14 mouse cellular contexts compared by ENCODE assay signal in genomic region chr13:30137951-30138350, GRCm38 (mm10). TPM values are rescaled to one million over a fixed set of nuclear protein-coding genes. Genes with fewer than 3 reads are reported as not detected.
A peak's percentile ranks its signal among the peaks of the same experiment; 100 is the strongest.
DNase-seq lines count a peak whose midpoint lies in the region; ATAC-seq and TF ChIP-seq lines count a peak whose summit lies in the region.
"Had no signal": no experiment of that assay in that cellular context is flagged by ENCODE, and none has a peak within 500 bp of the region (broad histone marks: within the 10 kb centered on the region; RNA-seq: fewer than 3 reads in every experiment).

No protein-coding gene starts in this region.

- H3K4me2 ChIP-seq in liver, embryonic 13.5 days = 0 out of 2 replicates have a peak overlapping the region, but pooled peaks have one; percentile 74

- no peak overlapping the region for H3K27ac ChIP-seq in liver, embryonic 13.5 days
- H3K27ac ChIP-seq in embryonic fibroblast, embryonic 13.5 days (ENCODE audit: insufficient read depth, low read length) = no peak overlapping the region
- H3K27ac ChIP-seq: macrophage; neural tube, embryonic 15.5 days had no signal

- H3K9me3 ChIP-seq in liver, embryonic 13.5 days (replicated peaks) = no peaks in the 10 kb centered on the region
- H3K9me3 ChIP-seq: neural tube, embryonic 15.5 days had no signal

- TF ChIP-seq CTCF in embryonic fibroblast, embryonic 13.5 days (IDR thresholded peaks at IDR 0.05; ENCODE audit: borderline replicate concordance, insufficient read depth, low read length) = no peak

- WGBS in liver, embryonic 13.5 days (ENCODE audit: insufficient replicate concordance) = 52% methylated on average over 6 of the region's 6 CpGs

- no peaks in the 10 kb centered on the region for H3K36me3 ChIP-seq in liver, embryonic 13.5 days
- H3K36me3 ChIP-seq: neural tube, embryonic 15.5 days had no signal

- DNase-seq in liver, embryonic 13.5 days = no peak
- no peak for DNase-seq in liver
- DNase-seq in left cerebral cortex, adult 8-10 months (ENCODE audit: low spot score in 2 of 2) = no peak
- DNase-seq in adrenal gland, adult 2 months = no peak
- DNase-seq in T-cell, adult 2 months (ENCODE audit: low spot score) = no peak
- DNase-seq: cerebellum, adult 11 months; kidney, postnatal 36 days; layer of hippocampus, postnatal 36 days had no signal

- ATAC-seq in liver, embryonic 13.5 days (ENCODE audit: low read depth) = no peak
- ATAC-seq in common myeloid progenitor, adult 5-6 weeks (replicated peaks; ENCODE audit: low read depth, poor library complexity, severe bottlenecking) = peak; percentile 43; the same call in 1 of the 2 replicates
- peak; percentile 58 for ATAC-seq in megakaryocyte progenitor cell, adult 5-6 weeks (replicated peaks; ENCODE audit: poor library complexity)
- ATAC-seq: hindbrain, embryonic 16.5 days had no signal

- H3K4me3 ChIP-seq in liver, embryonic 13.5 days (replicated peaks) = no peak overlapping the region
- 0 out of 2 replicates have a peak overlapping the region, but pooled peaks have one; percentile 55 for H3K4me3 ChIP-seq in embryonic fibroblast, embryonic 13.5 days (ENCODE audit: insufficient read depth, low read length)
- H3K4me3 ChIP-seq: neural tube, embryonic 15.5 days had no signal

- no peak overlapping the region for H3K9ac ChIP-seq in liver, embryonic 13.5 days
- H3K9ac ChIP-seq: neural tube, embryonic 15.5 days had no signal

- H3K27me3 ChIP-seq in liver, embryonic 13.5 days = peaks cover 42% of the 10 kb centered on the region

- TF ChIP-seq POLR2A in embryonic fibroblast, embryonic 13.5 days (IDR thresholded peaks at IDR 0.05; ENCODE audit: low read depth, low read length) = no peak

- peaks cover 4% of the 10 kb centered on the region; the same call in 1 of the 2 replicates for H3K4me1 ChIP-seq in liver, embryonic 13.5 days (replicated peaks)
- no peaks in the 10 kb centered on the region for H3K4me1 ChIP-seq in embryonic fibroblast, embryonic 13.5 days (ENCODE audit: control insufficient read depth, insufficient read depth, low read length)

RNA-seq across cellular contexts. Expression of gene Mboat1, which starts 1.7 kb away (rescaled TPM):
- 1.7 and 2.3 TPM in 2 replicates for polyA plus RNA-seq in liver, embryonic 13.5 days (2015; fragmentation: Nextera tagmentation; extraction: Ambion mirVana)
- total RNA-seq in common myeloid progenitor, adult 5-6 weeks (2017) = 6.1 and 9.5 TPM in 2 replicates
- polyA plus RNA-seq in embryonic fibroblast, embryonic 13.5 days (2011; ENCODE audit: insufficient read length, low read depth, missing spikeins) = 10.0 and 12.5 TPM in 2 replicates
- total RNA-seq in megakaryocyte progenitor cell, adult 5-6 weeks (2015) = 8.6 and 11.2 TPM in 2 replicates
- 8.5 and 9.6 TPM in 2 replicates for total RNA-seq in megakaryocyte progenitor cell, adult 5-6 weeks (2017)
- total RNA-seq in left cerebral cortex, adult 8-10 months (2022) = 1 to 10 TPM; 1.8 to 2.6 (median 2.3) TPM
- total RNA-seq in adrenal gland, adult 2 months (2021) = 1 to 10 TPM; 3.5 to 7.3 TPM
- 12.9 and 14.2 TPM in 2 replicates for polyA plus RNA-seq in adrenal gland, adult 2 months (2012; rRNA removed)
